Mouse (Mus musculus): Measurements from ENCODE around the gene Csl. TPM values are rescaled to one million over a fixed set of nuclear protein-coding genes. Genes with fewer than 3 reads are reported as not detected.

Gene Csl
- polyA plus RNA-seq (2015; fragmentation: Nextera tagmentation; extraction: Ambion mirVana): 0.06 TPM in 1 of 2 replicates, not detected in the other

DNA sequence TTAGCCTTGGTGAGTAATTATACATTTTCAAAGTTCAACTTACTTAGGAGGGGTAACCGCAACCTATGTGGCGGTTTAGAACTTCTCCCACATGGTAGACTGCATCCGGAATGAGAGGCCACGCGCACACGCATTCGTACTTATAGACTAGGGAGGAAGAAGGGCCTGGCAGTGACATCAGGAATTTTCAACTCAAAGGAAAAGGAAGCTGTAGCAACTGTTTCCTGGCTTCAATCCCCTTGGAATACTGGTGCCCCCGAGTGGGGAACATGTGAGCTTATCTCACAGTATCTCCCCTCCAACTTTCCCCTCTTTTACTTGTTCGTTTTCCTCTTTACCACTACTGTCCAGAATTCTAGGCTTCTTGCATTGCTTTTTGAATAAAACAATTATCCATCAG lies at the start of gene Csl:
Csl (minus strand) TSS at position 101 of the 400 bp plus-strand sequence.
- Histone ChIP-seq H3K4me1 (ENCODE audit: control insufficient read depth, low read depth, low read length) (no peaks in the 10 kb centered on the region), H3K4me2 (ENCODE audit: low read depth, low read length) (no peak within 1 kb of the TSS), H3K27ac (ENCODE audit: low read length) (no peak within 1 kb of the TSS), H3K36me3 (ENCODE audit: control insufficient read depth, insufficient read depth) (no peaks in the 10 kb centered on the region), H3K27me3 (ENCODE audit: control insufficient read depth, insufficient read depth, low read depth, low read length) (no peaks in the 10 kb centered on the region), H3K4me3 (ENCODE audit: low read depth, low read length) (no peak within 1 kb of the TSS), H3K9ac (ENCODE audit: low read depth, low read length) (no peak within 1 kb of the TSS), H3K9me3 (replicated peaks; ENCODE audit: control insufficient read depth, low read length) (no peaks in the 10 kb centered on the region)
- WGBS (ENCODE audit: insufficient replicate concordance): 72% methylated on average over 9 of the region's 9 CpGs
- ATAC-seq (ENCODE audit: low read depth): no peak

- no peaks in the 10 kb centered on the region for H3K27me3 ChIP-seq (ENCODE audit: control insufficient read depth, insufficient read depth, low read depth, low read length)
- no peaks in the 10 kb centered on the region for H3K36me3 ChIP-seq (ENCODE audit: control insufficient read depth, insufficient read depth)
- no peaks in the 10 kb centered on the region for H3K9me3 ChIP-seq (replicated peaks; ENCODE audit: control insufficient read depth, low read length)
- 57% methylated on average over 2 of the region's 2 CpGs for WGBS (ENCODE audit: insufficient replicate concordance)
- H3K9ac ChIP-seq (ENCODE audit: low read depth, low read length): no peak overlapping the region
- no peak overlapping the region for H3K27ac ChIP-seq (ENCODE audit: low read length)
- ATAC-seq (ENCODE audit: low read depth): no peak
- H3K4me1 ChIP-seq (ENCODE audit: control insufficient read depth, low read depth, low read length): no peaks in the 10 kb centered on the region
- no peak overlapping the region for H3K4me3 ChIP-seq (ENCODE audit: low read depth, low read length)
- H3K4me2 ChIP-seq (ENCODE audit: low read depth, low read length): no peak overlapping the region
Observed at GRCm38 (mm10) chr10:99789418-99789817, 30.0 kb upstream of the Csl start.

DNA sequence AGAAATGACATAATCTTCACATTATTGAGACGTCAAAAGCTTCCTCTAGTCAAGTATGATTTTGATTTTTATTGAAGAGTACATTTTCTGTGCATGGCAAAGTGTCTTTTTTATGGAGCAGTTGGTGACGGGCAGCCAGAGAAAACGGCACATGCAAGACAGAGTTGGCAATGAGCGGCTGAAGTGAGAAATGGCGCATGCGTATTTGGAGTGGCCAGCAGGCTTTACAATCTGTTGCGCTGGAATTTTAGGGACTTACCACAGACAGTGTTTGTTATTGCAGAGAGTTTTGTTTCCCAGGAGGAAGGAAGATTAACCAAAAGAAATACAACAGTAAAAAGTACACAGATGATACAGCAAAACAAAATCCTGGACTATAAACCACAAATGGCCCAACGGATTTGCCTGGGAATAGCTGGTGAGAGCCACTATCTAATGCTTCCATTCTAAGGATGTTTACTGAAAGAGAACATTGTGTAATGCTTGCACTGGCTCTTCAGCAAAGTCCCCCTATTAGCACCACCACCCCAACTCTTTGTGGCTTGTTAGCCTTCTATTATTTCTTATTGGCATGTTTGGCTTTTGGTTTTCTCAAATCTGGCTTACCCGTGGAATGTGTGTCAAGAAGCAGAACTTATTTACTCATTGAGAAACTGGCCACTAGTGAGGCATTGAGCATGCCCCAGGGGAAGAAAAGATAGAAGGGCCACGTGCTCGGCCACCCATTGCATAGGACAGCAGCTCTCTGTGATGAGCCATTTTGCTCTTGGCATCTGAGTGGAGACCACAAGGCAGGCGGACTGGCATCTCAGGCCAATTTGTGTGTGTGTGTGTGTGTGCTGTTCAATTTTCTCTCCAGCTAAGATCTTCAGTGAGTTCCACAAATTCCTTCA lies 15.0 kb upstream of the Csl start:
- Histone ChIP-seq H3K4me1 (ENCODE audit: control insufficient read depth, low read depth, low read length) (no peaks in the 10 kb centered on the region), H3K9ac (ENCODE audit: low read depth, low read length) (no peak overlapping the region), H3K36me3 (ENCODE audit: control insufficient read depth, insufficient read depth) (no peaks in the 10 kb centered on the region), H3K9me3 (replicated peaks; ENCODE audit: control insufficient read depth, low read length) (no peaks in the 10 kb centered on the region), H3K4me3 (ENCODE audit: low read depth, low read length) (no peak overlapping the region), H3K27me3 (ENCODE audit: control insufficient read depth, insufficient read depth, low read depth, low read length) (no peaks in the 10 kb centered on the region), H3K27ac (ENCODE audit: low read length) (no peak overlapping the region), H3K4me2 (ENCODE audit: low read depth, low read length) (no peak overlapping the region)
- ATAC-seq (ENCODE audit: low read depth): no peak
- 62% methylated on average over 12 of the region's 12 CpGs for WGBS (ENCODE audit: insufficient replicate concordance)

DNA sequence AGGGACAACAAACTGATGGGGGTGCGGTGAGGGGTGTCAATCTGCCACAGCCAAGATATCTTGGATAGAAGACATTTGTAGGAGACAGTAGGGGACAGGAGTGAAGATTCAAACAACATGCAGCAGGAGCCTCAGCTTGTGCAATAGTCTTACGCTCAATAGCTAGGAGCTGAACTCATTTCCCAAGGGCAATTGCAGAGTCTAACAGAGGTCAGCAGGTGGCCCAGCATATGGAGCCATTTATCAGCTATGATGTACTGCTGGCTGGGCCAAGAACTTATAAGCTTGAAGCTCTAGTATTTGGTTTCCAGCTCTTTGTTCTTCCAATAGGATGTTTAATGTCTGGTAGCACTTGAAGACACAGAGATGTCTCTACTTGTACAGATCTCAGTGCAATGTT lies 9.3 kb downstream of the Csl start:
- ATAC-seq (ENCODE audit: low read depth): no peak
- H3K27me3 ChIP-seq (ENCODE audit: control insufficient read depth, insufficient read depth, low read depth, low read length): no peaks in the 10 kb centered on the region
- no peaks in the 10 kb centered on the region for H3K36me3 ChIP-seq (ENCODE audit: control insufficient read depth, insufficient read depth)
- 68% methylated on average over 2 of the region's 2 CpGs for WGBS (ENCODE audit: insufficient replicate concordance)
- no peak overlapping the region for H3K9ac ChIP-seq (ENCODE audit: low read depth, low read length)
- H3K27ac ChIP-seq (ENCODE audit: low read length): no peak overlapping the region
- H3K4me2 ChIP-seq (ENCODE audit: low read depth, low read length): no peak overlapping the region
- no peak overlapping the region for H3K4me3 ChIP-seq (ENCODE audit: low read depth, low read length)
- no peaks in the 10 kb centered on the region for H3K4me1 ChIP-seq (ENCODE audit: control insufficient read depth, low read depth, low read length)
- no peaks in the 10 kb centered on the region for H3K9me3 ChIP-seq (replicated peaks; ENCODE audit: control insufficient read depth, low read length)

GRCm38 (mm10) chr10:99748668-99749260 lies 10.7 kb downstream of the Csl start:
- 38% methylated on average over 2 of the region's 2 CpGs for WGBS (ENCODE audit: insufficient replicate concordance)
- no peak for ATAC-seq (ENCODE audit: low read depth)
- Histone ChIP-seq H3K27me3 (ENCODE audit: control insufficient read depth, insufficient read depth, low read depth, low read length) (no peaks in the 10 kb centered on the region), H3K9ac (ENCODE audit: low read depth, low read length) (no peak overlapping the region), H3K36me3 (ENCODE audit: control insufficient read depth, insufficient read depth) (no peaks in the 10 kb centered on the region), H3K9me3 (replicated peaks; ENCODE audit: control insufficient read depth, low read length) (no peaks in the 10 kb centered on the region), H3K4me3 (ENCODE audit: low read depth, low read length) (no peak overlapping the region), H3K4me1 (ENCODE audit: control insufficient read depth, low read depth, low read length) (no peaks in the 10 kb centered on the region), H3K27ac (ENCODE audit: low read length) (no peak overlapping the region), H3K4me2 (ENCODE audit: low read depth, low read length) (no peak overlapping the region)

DNA sequence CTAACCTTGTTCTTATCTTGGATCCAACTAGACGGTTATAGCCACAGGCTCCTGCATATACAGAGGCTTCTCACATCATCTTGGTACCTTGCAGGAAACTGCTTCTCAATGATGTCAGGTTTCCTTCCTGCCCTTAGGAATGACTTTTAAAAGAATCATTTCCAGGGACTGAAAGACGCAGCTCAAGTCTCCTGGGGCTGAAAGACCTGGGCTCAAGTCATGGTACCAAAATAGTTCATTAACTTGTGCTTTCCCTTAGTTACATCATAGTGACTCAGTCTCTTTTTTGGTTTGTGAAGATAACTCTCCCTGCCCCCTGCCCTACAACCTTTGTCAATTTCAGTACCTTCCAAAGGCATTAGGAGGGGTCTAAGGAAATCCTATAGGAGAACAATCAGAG lies 11.4 kb downstream of the Csl start:
- no peaks in the 10 kb centered on the region for H3K4me1 ChIP-seq (ENCODE audit: control insufficient read depth, low read depth, low read length)
- no peaks in the 10 kb centered on the region for H3K36me3 ChIP-seq (ENCODE audit: control insufficient read depth, insufficient read depth)
- H3K9me3 ChIP-seq (replicated peaks; ENCODE audit: control insufficient read depth, low read length): no peaks in the 10 kb centered on the region
- H3K9ac ChIP-seq (ENCODE audit: low read depth, low read length): no peak overlapping the region
- no peak overlapping the region for H3K4me3 ChIP-seq (ENCODE audit: low read depth, low read length)
- ATAC-seq (ENCODE audit: low read depth): no peak
- H3K27me3 ChIP-seq (ENCODE audit: control insufficient read depth, insufficient read depth, low read depth, low read length): no peaks in the 10 kb centered on the region
- WGBS (ENCODE audit: insufficient replicate concordance): 23% methylated on average over 2 of the region's 2 CpGs
- no peak overlapping the region for H3K4me2 ChIP-seq (ENCODE audit: low read depth, low read length)
- H3K27ac ChIP-seq (ENCODE audit: low read length): no peak overlapping the region

DNA sequence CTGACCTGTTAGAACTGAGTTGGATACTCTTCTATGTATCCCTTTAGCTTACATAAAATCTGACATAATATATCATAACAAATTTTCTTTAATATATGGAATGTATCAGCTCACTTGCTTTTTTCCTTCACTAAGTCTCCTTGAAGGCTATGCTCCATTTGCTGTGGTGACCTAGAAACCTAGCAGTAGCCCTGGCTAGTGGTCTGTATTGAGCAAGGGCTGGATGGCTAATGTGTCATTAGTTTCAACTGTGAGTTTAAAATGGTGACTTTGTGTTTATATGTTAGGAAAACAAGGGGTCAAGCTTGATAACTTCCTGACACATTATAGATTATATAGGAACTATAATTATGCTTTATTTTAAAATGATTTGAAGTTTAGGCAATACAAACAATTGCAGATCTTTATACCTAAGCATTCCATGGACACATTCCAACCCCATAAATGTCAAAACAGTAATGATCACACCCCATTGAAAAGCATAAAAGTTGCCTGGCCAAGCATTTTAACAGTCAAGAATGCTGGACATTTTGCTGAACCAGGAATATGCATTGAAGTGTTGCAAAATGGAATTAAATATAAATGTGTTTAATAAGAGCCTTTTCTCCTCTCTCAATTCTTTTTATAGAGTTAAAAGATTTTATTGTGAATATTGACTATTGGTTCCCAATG lies 17.7 kb downstream of the Csl start:
- no peak overlapping the region for H3K4me2 ChIP-seq (ENCODE audit: low read depth, low read length)
- no peak overlapping the region for H3K27ac ChIP-seq (ENCODE audit: low read length)
- no peak for ATAC-seq (ENCODE audit: low read depth)
- no peaks in the 10 kb centered on the region for H3K27me3 ChIP-seq (ENCODE audit: control insufficient read depth, insufficient read depth, low read depth, low read length)
- H3K9me3 ChIP-seq (replicated peaks; ENCODE audit: control insufficient read depth, low read length): no peaks in the 10 kb centered on the region
- H3K4me1 ChIP-seq (ENCODE audit: control insufficient read depth, low read depth, low read length): no peaks in the 10 kb centered on the region
- H3K36me3 ChIP-seq (ENCODE audit: control insufficient read depth, insufficient read depth): no peaks in the 10 kb centered on the region
- H3K9ac ChIP-seq (ENCODE audit: low read depth, low read length): no peak overlapping the region
- H3K4me3 ChIP-seq (ENCODE audit: low read depth, low read length): no peak overlapping the region

DNA sequence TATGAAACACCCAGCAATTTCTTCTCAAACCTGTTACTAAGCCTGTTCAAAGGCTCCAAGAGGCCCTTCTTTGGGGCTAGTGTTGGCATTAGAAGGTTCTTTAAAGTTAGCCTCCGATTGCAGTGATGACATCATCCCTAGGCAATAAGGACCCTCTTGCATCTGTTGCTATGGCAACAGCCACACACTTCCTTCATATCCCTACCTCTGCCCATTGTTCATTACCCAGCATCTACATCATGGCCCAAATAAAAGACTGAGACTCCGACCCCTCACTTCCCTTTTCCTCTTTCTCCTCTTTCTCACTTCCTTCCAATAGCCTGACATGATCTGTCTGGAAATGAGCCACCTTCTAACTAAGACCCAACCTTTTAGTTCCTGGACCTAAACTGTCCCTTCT lies 46.3 kb downstream of the Csl start:
- no peak overlapping the region for H3K27ac ChIP-seq (ENCODE audit: low read length)
- H3K4me1 ChIP-seq (ENCODE audit: control insufficient read depth, low read depth, low read length): no peaks in the 10 kb centered on the region
- H3K4me3 ChIP-seq (ENCODE audit: low read depth, low read length): no peak overlapping the region
- no peak overlapping the region for H3K4me2 ChIP-seq (ENCODE audit: low read depth, low read length)
- H3K27me3 ChIP-seq (ENCODE audit: control insufficient read depth, insufficient read depth, low read depth, low read length): no peaks in the 10 kb centered on the region
- H3K9me3 ChIP-seq (replicated peaks; ENCODE audit: control insufficient read depth, low read length): no peaks in the 10 kb centered on the region
- H3K9ac ChIP-seq (ENCODE audit: low read depth, low read length): no peak overlapping the region
- 24% methylated on average over 2 of the region's 2 CpGs for WGBS (ENCODE audit: insufficient replicate concordance)
- no peak for ATAC-seq (ENCODE audit: low read depth)
- H3K36me3 ChIP-seq (ENCODE audit: control insufficient read depth, insufficient read depth): no peaks in the 10 kb centered on the region

GRCm38 (mm10) chr10:99711567-99711966 lies 47.9 kb downstream of the Csl start:
- H3K9ac ChIP-seq (ENCODE audit: low read depth, low read length): no peak overlapping the region
- no peak for ATAC-seq (ENCODE audit: low read depth)
- WGBS (ENCODE audit: insufficient replicate concordance): 11% methylated on average over 1 of the region's 1 CpGs

More at GRCm38 (mm10) chr10:99711567-99711966, 47.9 kb downstream of the Csl start:
- Histone ChIP-seq H3K4me3 (ENCODE audit: low read depth, low read length) (no peak overlapping the region), H3K4me1 (ENCODE audit: control insufficient read depth, low read depth, low read length) (no peaks in the 10 kb centered on the region), H3K9me3 (replicated peaks; ENCODE audit: control insufficient read depth, low read length) (no peaks in the 10 kb centered on the region), H3K4me2 (ENCODE audit: low read depth, low read length) (no peak overlapping the region), H3K27me3 (ENCODE audit: control insufficient read depth, insufficient read depth, low read depth, low read length) (no peaks in the 10 kb centered on the region), H3K36me3 (ENCODE audit: control insufficient read depth, insufficient read depth) (no peaks in the 10 kb centered on the region), H3K27ac (ENCODE audit: low read length) (no peak overlapping the region)

All from liver, embryonic 16.5 days (tissue).